Comparison of ENCODE assay signal across 31 mouse cellular contexts in the genomic region with DNA sequence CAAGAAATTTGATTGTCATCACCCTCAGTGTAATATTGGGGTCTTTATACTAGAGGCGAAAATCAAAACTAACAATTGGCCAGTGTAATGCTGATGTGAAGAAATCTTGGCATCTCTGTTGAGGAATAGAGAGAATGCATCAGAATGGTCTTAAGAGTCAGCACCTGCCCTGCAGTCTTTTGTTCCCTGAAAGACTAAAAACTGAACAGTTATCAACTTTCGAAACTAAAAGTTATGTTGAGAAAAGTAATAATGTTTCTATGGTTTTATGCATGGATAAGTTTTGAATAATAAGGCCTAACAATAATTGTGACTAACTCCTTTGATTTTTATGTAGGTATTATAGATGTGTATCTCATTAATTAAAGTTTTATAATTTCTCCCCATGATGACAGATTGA.
"Had no signal": no experiment of that assay in that cellular context is flagged by ENCODE, and none has a peak within 500 bp of the region (broad histone marks: within the 10 kb centered on the region; RNA-seq: fewer than 3 reads in every experiment).

No protein-coding gene starts in this region.

- ATAC-seq: liver, embryonic 12.5 days; liver, postnatal 0 days; lung, postnatal 0 days; midbrain, embryonic 13.5 days; midbrain, embryonic 15.5 days; midbrain, embryonic 16.5 days had no signal

- H3K27me3 ChIP-seq: limb, embryonic 12.5 days; limb, embryonic 13.5 days; limb, embryonic 15.5 days; liver, embryonic 12.5 days; liver, embryonic 13.5 days; liver, embryonic 15.5 days; lung, embryonic 15.5 days; megakaryocyte, embryonic 14.5 days; midbrain, embryonic 15.5 days; neural tube, embryonic 12.5 days had no signal

- H3K4me1 ChIP-seq: limb, embryonic 10.5 days; limb, embryonic 12.5 days; limb, embryonic 13.5 days; limb, embryonic 15.5 days; liver, embryonic 12.5 days; liver, embryonic 13.5 days; liver, embryonic 15.5 days; lung, embryonic 15.5 days; megakaryocyte, embryonic 14.5 days; midbrain, embryonic 10.5 days; midbrain, embryonic 12.5 days; midbrain, embryonic 13.5 days; midbrain, embryonic 15.5 days; neural tube, embryonic 12.5 days had no signal

- H3K27ac ChIP-seq: limb, embryonic 10.5 days; limb, embryonic 12.5 days; limb, embryonic 13.5 days; limb, embryonic 15.5 days; liver, embryonic 12.5 days; liver, embryonic 13.5 days; liver, embryonic 14.5 days; liver, embryonic 15.5 days; lung, embryonic 15.5 days; macrophage; midbrain, embryonic 10.5 days; midbrain, embryonic 12.5 days; midbrain, embryonic 13.5 days; midbrain, embryonic 15.5 days; neural tube, embryonic 12.5 days had no signal

- H3K4me2 ChIP-seq: limb, embryonic 12.5 days; limb, embryonic 13.5 days; limb, embryonic 15.5 days; liver, embryonic 11.5 days; liver, embryonic 12.5 days; liver, embryonic 13.5 days; liver, embryonic 15.5 days; lung, embryonic 14.5 days; lung, embryonic 15.5 days; midbrain, embryonic 11.5 days; midbrain, embryonic 12.5 days; midbrain, embryonic 13.5 days; midbrain, embryonic 15.5 days; neural tube, embryonic 12.5 days had no signal

- H3K36me3 ChIP-seq: limb, embryonic 10.5 days; limb, embryonic 12.5 days; limb, embryonic 13.5 days; limb, embryonic 15.5 days; liver, embryonic 12.5 days; liver, embryonic 13.5 days; liver, embryonic 15.5 days; lung, embryonic 15.5 days; midbrain, embryonic 10.5 days; midbrain, embryonic 12.5 days; midbrain, embryonic 13.5 days; midbrain, embryonic 15.5 days; neural tube, embryonic 12.5 days had no signal

- H3K9ac ChIP-seq: limb, embryonic 12.5 days; limb, embryonic 13.5 days; limb, embryonic 15.5 days; liver, embryonic 12.5 days; liver, embryonic 13.5 days; liver, embryonic 14.5 days; liver, embryonic 15.5 days; liver, postnatal 0 days; lung, embryonic 14.5 days; lung, embryonic 15.5 days; midbrain, embryonic 12.5 days; midbrain, embryonic 13.5 days; midbrain, embryonic 15.5 days; neural tube, embryonic 12.5 days had no signal

- H3K9me3 ChIP-seq: limb, embryonic 10.5 days; limb, embryonic 12.5 days; limb, embryonic 13.5 days; limb, embryonic 15.5 days; liver, embryonic 12.5 days; liver, embryonic 13.5 days; liver, embryonic 15.5 days; lung, embryonic 15.5 days; megakaryocyte, embryonic 14.5 days; midbrain, embryonic 10.5 days; midbrain, embryonic 12.5 days; midbrain, embryonic 13.5 days; midbrain, embryonic 15.5 days; neural tube, embryonic 12.5 days had no signal

- H3K4me3 ChIP-seq: limb, embryonic 10.5 days; limb, embryonic 12.5 days; limb, embryonic 13.5 days; limb, embryonic 15.5 days; liver, embryonic 12.5 days; liver, embryonic 13.5 days; liver, embryonic 15.5 days; lung, embryonic 15.5 days; megakaryocyte, embryonic 14.5 days; midbrain, embryonic 10.5 days; midbrain, embryonic 12.5 days; midbrain, embryonic 13.5 days; midbrain, embryonic 15.5 days; myocyte; neural tube, embryonic 12.5 days had no signal

- DNase-seq: left cerebral cortex, postnatal 4 days; liver; liver, embryonic 13.5 days; liver, postnatal 0 days; lung, adult 18-20 months; lung, adult 2 months; lung, embryonic 14.5 days; lung, postnatal 10 days; lung, postnatal 14 days; lung, postnatal 36 days; lung, postnatal 4 days had no signal
